Mouse (Mus musculus): ENCODE data around the gene Rhot1. TPM values are rescaled to one million over a fixed set of nuclear protein-coding genes. Genes with fewer than 3 reads are reported as not detected.

The Rhot1 gene
- 76.1 TPM for polyA plus RNA-seq (2015; fragmentation: Illumina TruSeq; extraction: RNeasy Lipid Tissue Mini Kit (QIAGEN cat#74804); ENCODE audit: low read depth, low replicate concordance)

GRCm38 (mm10) chr11:80208860-80209800 lies at the start of gene Rhot1:
Rhot1 (plus strand) TSS chr11:80209019.

GRCm38 (mm10) chr11:80183705-80184255 lies 25.0 kb upstream of the Rhot1 start, which contains the start of gene Rnf135:
Rnf135 (plus strand) TSS chr11:80183851.

GRCm38 (mm10) chr11:80300551-80301315 lies 91.9 kb downstream of the Rhot1 start, which contains the start of gene Rhbdl3:
Rhbdl3 (plus strand) TSS chr11:80300912.

Other genes starting within 250 kb of the Rhot1 start
- 26.9 TPM for gene Utp6, start 246.6 kb upstream of the Rhot1 start, polyA plus RNA-seq (2015; fragmentation: Illumina TruSeq; extraction: RNeasy Lipid Tissue Mini Kit (QIAGEN cat#74804); ENCODE audit: low read depth, low replicate concordance)
- 23.2 TPM for gene Suz12, start 215.9 kb upstream of the Rhot1 start, polyA plus RNA-seq (2015; fragmentation: Illumina TruSeq; extraction: RNeasy Lipid Tissue Mini Kit (QIAGEN cat#74804); ENCODE audit: low read depth, low replicate concordance)
- 17.2 TPM for gene Crlf3, start 128.0 kb upstream of the Rhot1 start, polyA plus RNA-seq (2015; fragmentation: Illumina TruSeq; extraction: RNeasy Lipid Tissue Mini Kit (QIAGEN cat#74804); ENCODE audit: low read depth, low replicate concordance)
- gene Atad5, start 119.6 kb upstream of the Rhot1 start, polyA plus RNA-seq (2015; fragmentation: Illumina TruSeq; extraction: RNeasy Lipid Tissue Mini Kit (QIAGEN cat#74804); ENCODE audit: low read depth, low replicate concordance): 2.9 TPM
- gene Tefm, start 66.8 kb upstream of the Rhot1 start, polyA plus RNA-seq (2015; fragmentation: Illumina TruSeq; extraction: RNeasy Lipid Tissue Mini Kit (QIAGEN cat#74804); ENCODE audit: low read depth, low replicate concordance): 13.2 TPM
- gene Adap2, start 54.9 kb upstream of the Rhot1 start, polyA plus RNA-seq (2015; fragmentation: Illumina TruSeq; extraction: RNeasy Lipid Tissue Mini Kit (QIAGEN cat#74804); ENCODE audit: low read depth, low replicate concordance): 4.4 TPM
- gene Rnf135, start 25.2 kb upstream of the Rhot1 start, polyA plus RNA-seq (2015; fragmentation: Illumina TruSeq; extraction: RNeasy Lipid Tissue Mini Kit (QIAGEN cat#74804); ENCODE audit: low read depth, low replicate concordance): 4.7 TPM
- 10.2 TPM for gene Rhbdl3, start 91.9 kb downstream of the Rhot1 start, polyA plus RNA-seq (2015; fragmentation: Illumina TruSeq; extraction: RNeasy Lipid Tissue Mini Kit (QIAGEN cat#74804); ENCODE audit: low read depth, low replicate concordance)
- 46.5 TPM for gene 5730455P16Rik, start 169.0 kb downstream of the Rhot1 start, polyA plus RNA-seq (2015; fragmentation: Illumina TruSeq; extraction: RNeasy Lipid Tissue Mini Kit (QIAGEN cat#74804); ENCODE audit: low read depth, low replicate concordance)
- gene Zfp207, start 174.3 kb downstream of the Rhot1 start, polyA plus RNA-seq (2015; fragmentation: Illumina TruSeq; extraction: RNeasy Lipid Tissue Mini Kit (QIAGEN cat#74804); ENCODE audit: low read depth, low replicate concordance): 148 TPM
- gene Psmd11, start 219.6 kb downstream of the Rhot1 start, polyA plus RNA-seq (2015; fragmentation: Illumina TruSeq; extraction: RNeasy Lipid Tissue Mini Kit (QIAGEN cat#74804); ENCODE audit: low read depth, low replicate concordance): 63.1 TPM